In genomic region chr3:132202665-132203064, GRCm38 (mm10) we compare ENCODE assay signal across 29 mouse cellular contexts.
DNase-seq lines count a peak whose midpoint lies in the region; ATAC-seq lines count a peak whose summit lies in the region.
"Had no signal": no experiment of that assay in that cellular context is flagged by ENCODE, and none has a peak within 500 bp of the region (broad histone marks: within the 10 kb centered on the region; RNA-seq: fewer than 3 reads in every experiment).

No protein-coding gene starts in this region.

- H3K9me3 ChIP-seq in forebrain, embryonic 13.5 days (replicated peaks), result no peaks in the 10 kb centered on the region
- no peaks in the 10 kb centered on the region for H3K9me3 ChIP-seq in forebrain, embryonic 10.5 days
- H3K9me3 ChIP-seq in midbrain, embryonic 13.5 days, result no peaks in the 10 kb centered on the region
- no peaks in the 10 kb centered on the region for H3K9me3 ChIP-seq in midbrain, embryonic 11.5 days (ENCODE audit: control insufficient read depth, low read length)
- no peaks in the 10 kb centered on the region for H3K9me3 ChIP-seq in forebrain, embryonic 15.5 days
- no peaks in the 10 kb centered on the region for H3K9me3 ChIP-seq in midbrain, embryonic 16.5 days (replicated peaks; ENCODE audit: control insufficient read depth, low read length, poor library complexity, severe bottlenecking)
- H3K9me3 ChIP-seq: heart, embryonic 13.5 days; limb, embryonic 10.5 days; limb, embryonic 15.5 days; liver, embryonic 13.5 days; megakaryocyte, embryonic 14.5 days; stomach, embryonic 15.5 days had no signal

- no peak overlapping the region for H3K9ac ChIP-seq in forebrain, embryonic 13.5 days
- no peak overlapping the region for H3K9ac ChIP-seq in midbrain, embryonic 13.5 days (replicated peaks)
- no peak overlapping the region for H3K9ac ChIP-seq in midbrain, embryonic 11.5 days (ENCODE audit: low read length)
- no peak overlapping the region for H3K9ac ChIP-seq in forebrain, embryonic 15.5 days (replicated peaks)
- no peak overlapping the region for H3K9ac ChIP-seq in midbrain, embryonic 16.5 days (ENCODE audit: low read depth, low read length)
- H3K9ac ChIP-seq: heart, embryonic 13.5 days; limb, embryonic 15.5 days; liver, embryonic 13.5 days; stomach, embryonic 15.5 days had no signal

- no peak overlapping the region for H3K4me3 ChIP-seq in forebrain, embryonic 13.5 days
- no peak overlapping the region for H3K4me3 ChIP-seq in forebrain, embryonic 10.5 days
- no peak overlapping the region for H3K4me3 ChIP-seq in midbrain, embryonic 13.5 days (replicated peaks)
- H3K4me3 ChIP-seq in midbrain, embryonic 11.5 days (ENCODE audit: low read depth, low read length), result no peak overlapping the region
- no peak overlapping the region for H3K4me3 ChIP-seq in forebrain, embryonic 15.5 days
- no peak overlapping the region for H3K4me3 ChIP-seq in midbrain, embryonic 16.5 days (ENCODE audit: low read depth, low read length)
- H3K4me3 ChIP-seq: heart, embryonic 13.5 days; limb, embryonic 10.5 days; limb, embryonic 15.5 days; liver, embryonic 13.5 days; megakaryocyte, embryonic 14.5 days; stomach, embryonic 15.5 days had no signal

- 85% methylated on average over 5 of the region's 5 CpGs for WGBS in forebrain, embryonic 13.5 days
- WGBS in forebrain, embryonic 10.5 days, result 92% methylated on average over 5 of the region's 5 CpGs
- 66% methylated on average over 5 of the region's 5 CpGs for WGBS in midbrain, embryonic 13.5 days
- 84% methylated on average over 5 of the region's 5 CpGs for WGBS in midbrain, embryonic 11.5 days
- 74% methylated on average over 5 of the region's 5 CpGs for WGBS in forebrain, embryonic 15.5 days
- 63% methylated on average over 5 of the region's 5 CpGs for WGBS in midbrain, embryonic 16.5 days

- no peaks in the 10 kb centered on the region for H3K27me3 ChIP-seq in forebrain, embryonic 13.5 days
- no peaks in the 10 kb centered on the region for H3K27me3 ChIP-seq in forebrain, embryonic 10.5 days (ENCODE audit: poor library complexity, severe bottlenecking)
- no peaks in the 10 kb centered on the region for H3K27me3 ChIP-seq in midbrain, embryonic 13.5 days
- H3K27me3 ChIP-seq in midbrain, embryonic 11.5 days (ENCODE audit: control insufficient read depth, insufficient read depth, low read length), result no peaks in the 10 kb centered on the region
- no peaks in the 10 kb centered on the region for H3K27me3 ChIP-seq in forebrain, embryonic 15.5 days
- no peaks in the 10 kb centered on the region for H3K27me3 ChIP-seq in midbrain, embryonic 16.5 days (ENCODE audit: control insufficient read depth, insufficient read depth, low read depth, low read length)
- H3K27me3 ChIP-seq: heart, embryonic 13.5 days; limb, embryonic 15.5 days; liver, embryonic 13.5 days; megakaryocyte, embryonic 14.5 days; Patski; stomach, embryonic 15.5 days had no signal

- peak; percentile 69 for ATAC-seq in forebrain, embryonic 13.5 days
- ATAC-seq in midbrain, embryonic 13.5 days, result peak; percentile 66
- ATAC-seq in midbrain, embryonic 11.5 days (ENCODE audit: low FRiP score), result no peak
- ATAC-seq in forebrain, embryonic 15.5 days (replicated peaks), result peak; percentile 57; the same call in 1 of the 2 replicates
- peak; percentile 56 for ATAC-seq in midbrain, embryonic 16.5 days
- no peak for ATAC-seq in CD4-positive, CD25-positive, alpha-beta regulatory T cell, adult 4 months
- ATAC-seq: intestine, embryonic 16.5 days; lung, postnatal 0 days; Patski had no signal

- H3K36me3 ChIP-seq in forebrain, embryonic 13.5 days (ENCODE audit: poor library complexity, severe bottlenecking), result no peaks in the 10 kb centered on the region
- H3K36me3 ChIP-seq in forebrain, embryonic 10.5 days (replicated peaks), result no peaks in the 10 kb centered on the region
- H3K36me3 ChIP-seq in midbrain, embryonic 13.5 days, result no peaks in the 10 kb centered on the region
- no peaks in the 10 kb centered on the region for H3K36me3 ChIP-seq in midbrain, embryonic 11.5 days (ENCODE audit: control insufficient read depth, insufficient read depth, low read length)
- H3K36me3 ChIP-seq in forebrain, embryonic 15.5 days, result no peaks in the 10 kb centered on the region
- H3K36me3 ChIP-seq in midbrain, embryonic 16.5 days (ENCODE audit: control insufficient read depth, insufficient read depth, low read length), result no peaks in the 10 kb centered on the region
- H3K36me3 ChIP-seq: heart, embryonic 13.5 days; limb, embryonic 10.5 days; limb, embryonic 15.5 days; liver, embryonic 13.5 days; stomach, embryonic 15.5 days had no signal

- no peak overlapping the region for H3K4me2 ChIP-seq in forebrain, embryonic 13.5 days
- no peak overlapping the region for H3K4me2 ChIP-seq in midbrain, embryonic 13.5 days (replicated peaks)
- H3K4me2 ChIP-seq in midbrain, embryonic 11.5 days, result no peak overlapping the region
- no peak overlapping the region for H3K4me2 ChIP-seq in forebrain, embryonic 15.5 days (replicated peaks)
- no peak overlapping the region for H3K4me2 ChIP-seq in midbrain, embryonic 16.5 days (ENCODE audit: low read length)
- H3K4me2 ChIP-seq: heart, embryonic 13.5 days; limb, embryonic 15.5 days; liver, embryonic 13.5 days; stomach, embryonic 15.5 days had no signal

- no peak for DNase-seq in forebrain, embryonic 10.5 days (ENCODE audit: extremely low spot score, low spot score)
- DNase-seq in midbrain, embryonic 11.5 days (ENCODE audit: low spot score, missing footprints), result no peak
- no peak for DNase-seq in ovary, postnatal 10 days (ENCODE audit: low spot score)
- DNase-seq: adrenal gland, postnatal 10 days; cerebellum, adult 11 months; cerebellum, adult 9-10 months; cerebellum, postnatal 36 days; heart, postnatal 14 days; kidney, adult 9 months; kidney, postnatal 10 days; layer of hippocampus, adult 9-11 months; liver, embryonic 13.5 days; lung, adult 18-20 months; lung, postnatal 4 days; retina, postnatal 1 day; right cerebral cortex, postnatal 14 days had no signal

- no peaks in the 10 kb centered on the region for H3K4me1 ChIP-seq in forebrain, embryonic 13.5 days
- H3K4me1 ChIP-seq in forebrain, embryonic 10.5 days, result no peaks in the 10 kb centered on the region
- 0 out of 2 replicates have a peak, but pooled peaks cover 5% of the 10 kb centered on the region for H3K4me1 ChIP-seq in midbrain, embryonic 13.5 days (replicated peaks)
- no peaks in the 10 kb centered on the region for H3K4me1 ChIP-seq in midbrain, embryonic 11.5 days (ENCODE audit: control insufficient read depth, insufficient read depth, low read length)
- H3K4me1 ChIP-seq in forebrain, embryonic 15.5 days, result no peaks in the 10 kb centered on the region; the same call in 1 of the 2 replicates
- no peaks in the 10 kb centered on the region for H3K4me1 ChIP-seq in midbrain, embryonic 16.5 days (ENCODE audit: control insufficient read depth, insufficient read depth, low read length)
- H3K4me1 ChIP-seq: heart, embryonic 13.5 days; limb, embryonic 10.5 days; liver, embryonic 13.5 days; megakaryocyte, embryonic 14.5 days; stomach, embryonic 15.5 days had no signal

- H3K27ac ChIP-seq in forebrain, embryonic 13.5 days, result no peak overlapping the region
- no peak overlapping the region for H3K27ac ChIP-seq in forebrain, embryonic 10.5 days
- H3K27ac ChIP-seq in midbrain, embryonic 13.5 days, result no peak overlapping the region
- H3K27ac ChIP-seq in midbrain, embryonic 11.5 days (ENCODE audit: low read depth, low read length), result no peak overlapping the region
- no peak overlapping the region for H3K27ac ChIP-seq in forebrain, embryonic 15.5 days (replicated peaks)
- no peak overlapping the region for H3K27ac ChIP-seq in midbrain, embryonic 16.5 days (ENCODE audit: low read length)
- H3K27ac ChIP-seq: heart, embryonic 13.5 days; limb, embryonic 10.5 days; limb, embryonic 15.5 days; liver, embryonic 13.5 days; stomach, embryonic 15.5 days had no signal

Comparison
In these comparisons a context has a peak if more than half of its experiments do, and no peak if none do; other contexts are left out.
1. ATAC-seq: peak in forebrain, embryonic 13.5 days (single experiment), midbrain, embryonic 13.5 days (single experiment), forebrain, embryonic 15.5 days (single experiment) and midbrain, embryonic 16.5 days (single experiment); none in midbrain, embryonic 11.5 days (single experiment) and CD4-positive, CD25-positive, alpha-beta regulatory T cell, adult 4 months (single experiment).